Mouse (Mus musculus) limb, embryonic 15.5 days (tissue): ENCODE data around the gene Itm2a. TPM values are rescaled to one million over a fixed set of nuclear protein-coding genes. Genes with fewer than 3 reads are reported as not detected.

Experiments
- ATAC-seq: fragments of 200-750 bp; cut with Nextera tagmentation; 2 replicates; pipeline ENCODE4 v1.8.0; 2017; ENCODE audit warnings: low read depth, moderate TSS enrichment; ENCODE audit not compliant: insufficient number of reproducible peaks, low FRiP score, low TSS enrichment
- H3K27ac ChIP-seq: fragments of 300-500 bp; sonication (generic); 2 replicates; pipeline ENCODE4 v1.5.1; 2015; ENCODE audit warnings: moderate library complexity, mild to moderate bottlenecking, inconsistent platforms
- H3K27me3 ChIP-seq: fragments of 300-500 bp; sonication (generic); 2 replicates; pipeline ENCODE4 v1.6.1; 2015; ENCODE audit warnings: inconsistent platforms
- H3K36me3 ChIP-seq: fragments of 300-500 bp; sonication (generic); 2 replicates; pipeline ENCODE4 v1.6.1; 2015; ENCODE audit warnings: inconsistent platforms
- H3K4me1 ChIP-seq: fragments of 300-500 bp; sonication (generic); 2 replicates; pipeline ENCODE4 v1.6.1; 2015; ENCODE audit warnings: inconsistent platforms
- H3K4me2 ChIP-seq: fragments of 300-500 bp; sonication (generic); 2 replicates; pipeline ENCODE4 v1.6.1; 2015; ENCODE audit warnings: mild to moderate bottlenecking, inconsistent platforms
- H3K4me3 ChIP-seq: fragments of 300-500 bp; sonication (generic); 2 replicates; pipeline ENCODE4 v1.5.1; 2015; ENCODE audit warnings: mild to moderate bottlenecking, inconsistent platforms
- H3K9ac ChIP-seq: fragments of 300-500 bp; sonication (generic); 2 replicates; pipeline ENCODE4 v1.6.1; 2015; ENCODE audit warnings: inconsistent platforms
- H3K9me3 ChIP-seq: fragments of 300-500 bp; sonication (generic); 2 replicates; pipeline ENCODE4 v1.6.1; 2016; ENCODE audit warnings: inconsistent platforms
- WGBS: fragments of 180-500 bp; shearing (Covaris S2); methylation state at CpG from one replicate; pipeline ENCODE4 v1.1.7; 2015; 5-methylcytosine and 5-hydroxymethylcytosine counted together
- polyA plus RNA-seq: library from polyadenylated mRNA; unstranded; fragments of >200 nt; fragmentation: Nextera tagmentation; extraction: Ambion mirVana; gene quantifications from 2 replicates; pipeline ENCODE4 v1.2.1, GENCODE M21; 2015

Itm2a gene
- polyA plus RNA-seq: 1,289 and 1,937 TPM in 2 replicates

DNA sequence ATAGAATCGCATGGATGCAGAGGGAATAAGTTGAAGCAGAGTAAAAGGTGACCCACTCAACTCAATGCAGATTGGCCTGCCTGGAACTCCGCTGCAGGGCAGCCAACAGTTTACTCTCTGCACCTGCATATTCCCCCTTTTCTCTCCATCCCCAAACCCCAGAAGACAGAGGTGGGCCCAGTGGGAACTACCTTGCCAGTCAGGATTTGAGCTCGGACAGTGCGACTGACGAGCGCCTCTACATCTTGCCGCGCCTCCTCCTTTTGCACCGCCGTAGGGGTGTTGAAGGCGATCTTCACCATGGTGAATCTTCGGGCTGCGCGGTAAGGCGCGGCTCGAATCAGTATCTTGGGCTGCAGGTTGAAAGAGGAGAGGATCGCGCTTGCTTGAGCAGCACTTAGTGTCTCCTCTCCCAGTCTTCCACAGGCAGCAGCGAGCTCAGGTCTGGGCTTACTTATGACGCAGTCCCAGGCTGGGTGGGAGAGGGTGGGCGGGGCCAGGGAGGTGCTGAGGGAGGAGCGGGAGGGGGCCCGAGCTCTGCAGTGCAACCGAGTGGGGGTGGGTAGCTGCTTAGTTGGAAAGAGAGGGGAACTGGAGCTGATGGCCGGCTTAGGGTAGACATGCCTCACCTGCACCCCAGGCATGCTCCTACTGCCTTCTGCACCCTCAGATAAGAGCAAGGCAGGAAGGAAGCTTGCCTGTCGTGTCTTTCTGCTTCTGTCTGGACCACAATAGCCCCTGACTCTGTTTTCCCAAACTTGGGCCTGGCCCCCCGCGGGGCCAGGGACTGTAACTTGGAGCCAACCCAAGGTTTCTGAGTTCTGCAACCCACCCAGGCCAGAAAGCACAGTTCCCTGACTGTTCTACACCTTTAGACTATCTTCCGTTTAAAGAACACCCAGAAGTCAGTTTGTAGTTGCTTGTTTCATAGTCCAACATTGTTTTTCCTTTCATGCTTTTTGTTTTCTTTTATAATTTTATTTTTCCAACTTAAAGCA is at the start of gene Itm2a:
TSS of gene Itm2a (minus strand) at position 462 of the 998 bp plus-strand sequence.
- WGBS: 20% methylated on average over 29 of the region's 30 CpGs
- peak within 1 kb of the TSS; percentile 86 for H3K27ac ChIP-seq
- H3K36me3 ChIP-seq: no peaks in the 10 kb centered on the region
- no peaks in the 10 kb centered on the region for H3K9me3 ChIP-seq
- H3K4me1 ChIP-seq: 0 out of 2 replicates have a peak, but pooled peaks cover 2% of the 10 kb centered on the region
- peak within 1 kb of the TSS; percentile 53 for H3K4me3 ChIP-seq
- H3K9ac ChIP-seq: peak within 1 kb of the TSS; percentile 47
- ATAC-seq: peak; percentile 95
- no peaks in the 10 kb centered on the region for H3K27me3 ChIP-seq
- H3K4me2 ChIP-seq: peak within 1 kb of the TSS; percentile 39

DNA sequence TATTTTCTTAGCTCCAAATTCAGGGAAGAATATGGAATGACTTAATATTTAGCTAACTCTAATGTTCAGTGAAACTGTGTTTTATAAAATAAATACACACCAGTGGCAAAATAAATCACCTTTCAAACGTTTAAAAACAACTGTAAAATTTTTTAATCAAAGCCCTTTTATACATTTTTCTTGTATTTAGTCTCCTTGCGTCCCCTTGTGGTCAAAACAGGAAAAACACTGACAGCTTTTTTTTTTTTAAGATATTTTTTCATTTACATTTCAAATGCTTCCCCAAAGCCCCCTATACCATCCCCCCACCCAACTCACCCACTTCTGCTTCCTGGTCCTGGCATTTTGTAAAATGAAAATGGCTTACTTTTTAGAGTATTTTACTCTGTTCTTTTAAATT is 32.7 kb upstream of the Itm2a start:
- Histone ChIP-seq H3K27ac (no peak overlapping the region), H3K9ac (no peak overlapping the region), H3K27me3 (no peaks in the 10 kb centered on the region), H3K4me1 (no peaks in the 10 kb centered on the region), H3K36me3 (no peaks in the 10 kb centered on the region), H3K4me3 (no peak overlapping the region), H3K9me3 (no peaks in the 10 kb centered on the region), H3K4me2 (no peak overlapping the region)
- WGBS: 8% methylated on average over 2 of the region's 2 CpGs
- no peak for ATAC-seq

DNA sequence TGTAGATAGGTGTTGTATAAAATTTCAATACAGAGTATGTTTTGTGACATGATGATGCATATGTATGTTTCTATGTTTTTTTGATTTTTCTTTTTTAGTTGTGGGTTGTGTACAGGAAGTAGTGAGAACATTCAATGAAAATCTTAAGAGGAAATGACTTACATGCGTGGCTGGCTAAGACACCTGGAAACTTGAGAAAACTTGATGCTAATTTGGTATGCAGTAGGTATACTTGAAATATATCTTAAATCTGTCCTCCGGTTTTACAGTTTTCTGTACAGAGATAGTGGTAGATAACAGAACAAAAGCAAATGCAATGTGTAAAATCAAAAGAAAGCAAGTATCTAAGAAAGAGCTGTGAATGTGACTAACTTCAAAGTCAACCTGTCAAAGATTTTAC is 18.1 kb upstream of the Itm2a start:
- no peak overlapping the region for H3K4me2 ChIP-seq
- 76% methylated on average over 2 of the region's 2 CpGs for WGBS
- H3K4me3 ChIP-seq: no peak overlapping the region
- no peaks in the 10 kb centered on the region for H3K9me3 ChIP-seq
- no peaks in the 10 kb centered on the region for H3K36me3 ChIP-seq
- H3K27me3 ChIP-seq: no peaks in the 10 kb centered on the region
- no peak overlapping the region for H3K27ac ChIP-seq
- no peak for ATAC-seq
- H3K4me1 ChIP-seq: no peaks in the 10 kb centered on the region
- no peak overlapping the region for H3K9ac ChIP-seq

DNA sequence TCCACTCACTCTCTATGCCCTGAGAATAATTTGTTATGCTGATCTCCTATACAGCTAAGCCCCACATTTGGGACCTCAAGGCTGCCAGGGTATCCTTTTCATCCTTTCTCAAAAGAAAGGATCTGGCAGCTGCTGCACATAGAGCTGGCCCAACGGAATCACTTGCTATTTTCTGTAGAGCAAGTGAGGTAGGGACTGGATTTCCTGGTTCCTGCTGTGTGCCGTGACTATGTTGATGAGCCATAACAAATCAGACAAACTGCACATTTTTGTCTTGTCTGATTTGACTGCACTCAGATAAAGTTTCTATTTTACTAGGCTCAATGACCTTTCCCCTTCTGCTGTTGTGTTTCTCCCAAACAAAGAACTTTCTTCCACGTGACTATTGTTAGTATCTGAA is 14.2 kb upstream of the Itm2a start:
- no peak for ATAC-seq
- Histone ChIP-seq H3K4me2 (no peak overlapping the region), H3K36me3 (no peaks in the 10 kb centered on the region), H3K4me3 (no peak overlapping the region), H3K27ac (no peak overlapping the region), H3K9me3 (no peaks in the 10 kb centered on the region), H3K27me3 (no peaks in the 10 kb centered on the region), H3K9ac (no peak overlapping the region), H3K4me1 (no peaks in the 10 kb centered on the region)
- 56% methylated on average over 3 of the region's 3 CpGs for WGBS

DNA sequence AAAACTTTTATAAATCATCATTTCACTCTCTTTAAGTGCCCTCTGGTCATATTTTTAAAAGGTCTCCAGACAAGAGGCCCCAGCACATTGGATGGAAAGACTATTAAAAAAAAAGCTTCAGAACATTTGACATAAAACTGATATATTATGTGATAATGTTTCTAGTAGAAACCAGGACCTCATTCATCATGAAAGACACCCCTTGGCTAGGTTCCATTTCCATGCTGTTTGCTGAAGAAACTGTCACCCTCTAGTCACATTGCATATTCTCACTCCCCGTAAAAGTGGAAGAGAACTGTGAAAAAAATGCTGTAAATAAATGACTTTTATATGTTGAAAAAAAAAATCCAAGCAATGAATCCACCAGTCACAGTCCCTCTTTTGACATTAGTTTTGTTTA is 12.8 kb upstream of the Itm2a start:
- Histone ChIP-seq H3K9ac (no peak overlapping the region), H3K4me1 (no peaks in the 10 kb centered on the region), H3K4me2 (no peak overlapping the region), H3K27ac (no peak overlapping the region), H3K9me3 (no peaks in the 10 kb centered on the region), H3K36me3 (no peaks in the 10 kb centered on the region), H3K4me3 (no peak overlapping the region), H3K27me3 (no peaks in the 10 kb centered on the region)
- WGBS: 37% methylated on average over 1 of the region's 1 CpGs
- no peak for ATAC-seq

DNA sequence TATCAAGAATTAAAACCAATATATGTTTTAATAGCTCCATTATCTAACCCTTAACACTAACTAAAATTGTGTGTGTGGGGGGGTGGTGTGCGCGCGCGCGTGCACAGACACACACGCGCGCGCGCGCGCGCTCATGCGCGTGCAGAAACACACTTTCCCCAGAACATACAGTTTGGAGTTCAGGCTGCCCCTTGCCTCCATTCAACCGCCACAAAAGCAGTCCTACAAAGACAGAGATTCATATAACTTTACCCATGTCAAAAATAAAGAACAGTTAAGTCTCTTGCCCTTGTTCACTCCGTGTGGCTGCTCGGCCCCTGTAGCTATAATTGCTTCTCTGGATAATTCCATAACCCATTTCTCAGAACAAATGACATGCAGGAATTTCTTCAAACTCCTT is 695 bp downstream of the Itm2a start:
- no peaks in the 10 kb centered on the region for H3K36me3 ChIP-seq
- ATAC-seq: no peak
- peak overlapping the region; percentile 39 for H3K4me2 ChIP-seq
- WGBS: 30% methylated on average over 18 of the region's 18 CpGs
- peak overlapping the region; percentile 53 for H3K4me3 ChIP-seq
- peak overlapping the region; percentile 47; the same call in 1 of the 2 replicates for H3K9ac ChIP-seq
- H3K9me3 ChIP-seq: no peaks in the 10 kb centered on the region
- H3K27ac ChIP-seq: peak overlapping the region; percentile 86
- H3K4me1 ChIP-seq: 0 out of 2 replicates have a peak, but pooled peaks cover 2% of the 10 kb centered on the region
- no peaks in the 10 kb centered on the region for H3K27me3 ChIP-seq

DNA sequence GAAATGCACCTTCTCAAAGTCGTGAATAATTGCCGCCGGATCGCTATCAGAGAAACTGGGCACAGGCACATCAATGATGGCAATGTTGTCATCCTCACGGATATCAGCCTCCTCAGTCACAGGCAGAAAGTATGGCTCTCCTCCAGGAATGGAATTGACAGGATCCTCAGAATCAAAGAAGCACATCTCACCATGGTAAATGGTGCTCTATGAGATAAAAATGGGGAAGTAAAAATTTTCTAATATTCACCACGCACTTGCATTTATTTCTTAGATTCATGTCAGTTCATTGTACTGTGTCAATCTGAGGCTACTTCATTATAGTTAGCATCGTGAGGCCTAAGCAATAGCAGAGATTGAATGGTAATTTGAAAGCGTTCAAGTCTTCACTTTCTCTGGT is 4.1 kb downstream of the Itm2a start:
- Histone ChIP-seq H3K9me3 (no peaks in the 10 kb centered on the region), H3K27me3 (no peaks in the 10 kb centered on the region), H3K27ac (no peak overlapping the region), H3K4me3 (no peak overlapping the region), H3K4me2 (no peak overlapping the region), H3K4me1 (0 out of 2 replicates have a peak, but pooled peaks cover 2% of the 10 kb centered on the region), H3K36me3 (no peaks in the 10 kb centered on the region), H3K9ac (no peak overlapping the region)
- WGBS: 81% methylated on average over 8 of the region's 8 CpGs
- no peak for ATAC-seq

DNA sequence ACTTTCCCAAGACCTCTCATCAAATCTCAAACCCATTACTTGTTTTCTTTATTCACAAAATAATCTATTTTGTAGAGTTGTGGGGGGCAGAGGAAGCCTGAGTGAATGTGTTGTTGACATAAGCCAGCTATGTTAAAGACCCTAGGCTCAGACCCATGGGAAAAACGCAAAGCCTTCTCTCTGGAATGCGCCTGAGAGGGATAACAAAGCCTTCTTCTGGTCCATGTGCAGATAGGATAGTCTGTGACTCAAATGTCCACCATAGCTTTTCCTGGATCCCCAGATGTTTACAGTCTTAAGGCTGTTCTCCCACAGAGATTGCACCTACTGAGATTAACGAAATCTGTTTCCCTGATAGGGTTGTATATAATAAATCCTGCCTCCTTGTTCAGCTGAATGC is 9.9 kb downstream of the Itm2a start:
- H3K4me2 ChIP-seq: no peak overlapping the region
- no peak overlapping the region for H3K27ac ChIP-seq
- no peak overlapping the region for H3K4me3 ChIP-seq
- H3K9me3 ChIP-seq: no peaks in the 10 kb centered on the region
- ATAC-seq: no peak
- whole genome bisulfite sequencing: 53% methylated on average over 3 of the region's 3 CpGs
- no peak overlapping the region for H3K9ac ChIP-seq
- no peaks in the 10 kb centered on the region for H3K36me3 ChIP-seq
- no peaks in the 10 kb centered on the region for H3K4me1 ChIP-seq
- H3K27me3 ChIP-seq: no peaks in the 10 kb centered on the region

DNA sequence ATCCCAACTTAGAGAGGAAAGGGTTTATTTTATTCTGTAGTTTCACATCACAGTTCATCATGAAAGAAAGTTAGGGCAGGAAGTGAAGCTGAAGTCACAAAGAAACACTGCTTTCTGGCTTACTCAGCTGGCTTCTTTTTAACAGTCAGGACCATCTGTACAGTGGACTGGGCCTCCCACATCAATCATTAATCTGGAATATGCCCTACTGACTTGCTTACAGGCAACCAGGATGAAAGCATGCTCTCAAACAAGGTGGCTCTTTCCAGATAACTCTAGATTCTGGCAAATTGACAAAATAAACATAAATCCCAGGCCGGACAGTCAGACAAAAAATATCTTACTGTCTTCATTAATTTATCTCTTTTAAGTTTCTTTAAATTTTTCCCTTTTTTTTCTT is 27.8 kb downstream of the Itm2a start:
- Histone ChIP-seq H3K36me3 (no peaks in the 10 kb centered on the region), H3K27ac (no peak overlapping the region), H3K9me3 (no peaks in the 10 kb centered on the region), H3K4me2 (no peak overlapping the region), H3K4me3 (no peak overlapping the region), H3K4me1 (no peaks in the 10 kb centered on the region), H3K9ac (no peak overlapping the region), H3K27me3 (no peaks in the 10 kb centered on the region)
- no peak for ATAC-seq
- 80% methylated on average over 1 of the region's 1 CpGs for WGBS

Other genes starting within 250 kb of the Itm2a start
- 0.16 and 0.38 TPM in 2 replicates for gene Gpr174, start 147.5 kb downstream of the Itm2a start, polyA plus RNA-seq